Comparison of ENCODE assay signal across 23 mouse cellular contexts in genomic region chr4:95057264-95057663, GRCm38 (mm10). TPM values are rescaled to one million over a fixed set of nuclear protein-coding genes. Genes with fewer than 3 reads are reported as not detected.
A peak's percentile ranks its signal among the peaks of the same experiment; 100 is the strongest.
DNase-seq lines count a peak whose midpoint lies in the region; ATAC-seq lines count a peak whose summit lies in the region.
"Had no signal": no experiment of that assay in that cellular context is flagged by ENCODE, and none has a peak within 500 bp of the region (broad histone marks: within the 10 kb centered on the region; RNA-seq: fewer than 3 reads in every experiment).

No protein-coding gene starts in this region.

- WGBS in hindbrain, embryonic 11.5 days = 89% methylated on average over 4 of the region's 4 CpGs

- no peaks in the 10 kb centered on the region for H3K9me3 ChIP-seq in hindbrain, embryonic 11.5 days (ENCODE audit: control insufficient read depth, low read length)
- H3K9me3 ChIP-seq: embryonic facial prominence, embryonic 12.5 days; forebrain, embryonic 12.5 days; heart, embryonic 15.5 days had no signal

- H3K27me3 ChIP-seq in hindbrain, embryonic 11.5 days (ENCODE audit: control insufficient read depth, insufficient read depth, low read length) = no peaks in the 10 kb centered on the region
- H3K27me3 ChIP-seq: CH12.LX; embryonic facial prominence, embryonic 12.5 days; forebrain, embryonic 12.5 days; heart, embryonic 15.5 days had no signal

- no peak overlapping the region for H3K4me3 ChIP-seq in hindbrain, embryonic 11.5 days (ENCODE audit: low read depth, low read length)
- H3K4me3 ChIP-seq: embryonic facial prominence, embryonic 12.5 days; forebrain, embryonic 12.5 days; heart, adult 2 months; heart, embryonic 15.5 days had no signal

- no peaks in the 10 kb centered on the region for H3K4me1 ChIP-seq in hindbrain, embryonic 11.5 days (replicated peaks; ENCODE audit: control insufficient read depth, insufficient read depth, low read length)

- ATAC-seq in hindbrain, embryonic 11.5 days (ENCODE audit: low FRiP score) = no peak
- ATAC-seq in cerebellum, adult (ENCODE audit: insufficient number of reproducible peaks, low FRiP score, low TSS enrichment) = no peak
- ATAC-seq: forebrain, embryonic 16.5 days; intestine, embryonic 16.5 days had no signal

- no peak overlapping the region for H3K9ac ChIP-seq in hindbrain, embryonic 11.5 days (ENCODE audit: low read depth, low read length)
- H3K9ac ChIP-seq: embryonic facial prominence, embryonic 12.5 days; forebrain, embryonic 12.5 days; heart, embryonic 15.5 days; hindbrain, embryonic 14.5 days had no signal

- H3K4me2 ChIP-seq in hindbrain, embryonic 11.5 days (replicated peaks; ENCODE audit: low read depth, low read length) = no peak overlapping the region
- H3K4me2 ChIP-seq: embryonic facial prominence, embryonic 12.5 days; forebrain, embryonic 12.5 days; heart, embryonic 11.5 days; heart, embryonic 15.5 days; hindbrain, embryonic 14.5 days had no signal

- H3K36me3 ChIP-seq in hindbrain, embryonic 11.5 days (ENCODE audit: control insufficient read depth, insufficient read depth, low read length) = no peaks in the 10 kb centered on the region
- H3K36me3 ChIP-seq: embryonic facial prominence, embryonic 12.5 days; forebrain, embryonic 12.5 days; heart, embryonic 15.5 days had no signal

- DNase-seq in cerebellum, adult 9-11 months = peak; percentile 11
- DNase-seq in cerebellum, adult 9-10 months = no peak
- DNase-seq in lung, postnatal 25 days (ENCODE audit: low spot score) = peak; percentile 18
- DNase-seq in lung, adult 18-20 months = no peak
- peak; percentile 45 for DNase-seq in ZHBTc4 (ENCODE audit: low read depth, low spot score)
- no peak for DNase-seq in adrenal gland, postnatal 14 days
- no peak for DNase-seq in hindbrain, embryonic 11.5 days (ENCODE audit: low spot score)
- DNase-seq: adrenal gland, adult 2 months; cerebellum, adult 18-20 months; cerebellum, postnatal 14 days; embryo, embryonic 11 days; gastrocnemius, postnatal 14 days; heart, adult 2 months; heart, postnatal 14 days had no signal

- H3K27ac ChIP-seq in hindbrain, embryonic 11.5 days (ENCODE audit: low read depth, low read length) = no peak overlapping the region
- H3K27ac ChIP-seq: embryonic facial prominence, embryonic 12.5 days; forebrain, embryonic 12.5 days; heart, adult 2 months; heart, embryonic 15.5 days; hindbrain, embryonic 14.5 days had no signal

RNA-seq across cellular contexts. Expression of gene Jun, which starts 5.2 kb away (rescaled TPM):
- total RNA-seq in adrenal gland, postnatal 14 days (2021) = 68.6 and 95.7 TPM in 2 replicates
- polyA plus RNA-seq in hindbrain, embryonic 11.5 days (2014; fragmentation: Nextera tagmentation; extraction: Ambion mirVana) = 25.6 and 25.7 TPM in 2 replicates

Comparison
In these comparisons a context has a peak if more than half of its experiments do, and no peak if none do; other contexts are left out.
1. DNase-seq: peak in cerebellum, adult 9-11 months (single experiment), lung, postnatal 25 days (single experiment) and ZHBTc4 (single experiment); none in cerebellum, adult 9-10 months (single experiment), lung, adult 18-20 months (0 of 2), adrenal gland, postnatal 14 days (single experiment) and hindbrain, embryonic 11.5 days (single experiment).